Mouse (Mus musculus) midbrain, embryonic 14.5 days (tissue): Measurements from ENCODE around the gene Tinag. TPM values are rescaled to one million over a fixed set of nuclear protein-coding genes. Genes with fewer than 3 reads are reported as not detected.

Experiments
- ATAC-seq: fragments of 200-750 bp; cut with Nextera tagmentation; 2 replicates; pipeline ENCODE4 v1.8.0; 2017; ENCODE audit warnings: moderate number of reproducible peaks, moderate library complexity; ENCODE audit not compliant: low FRiP score, low TSS enrichment
- DNase-seq: peaks from one replicate; pipeline ENCODE4 v3.0.0-alpha.2; 2015
- H3K27ac ChIP-seq: fragments of 300-500 bp; sonication (generic); replicated peaks from 2 replicates; pipeline ENCODE4 v1.5.1; 2014; ENCODE audit warnings: mild to moderate bottlenecking, low read depth, low read length, moderate library complexity
- H3K27me3 ChIP-seq: fragments of 300-500 bp; sonication (generic); 2 replicates; pipeline ENCODE4 v1.6.1; 2014; ENCODE audit warnings: low read length, control low read depth, mixed read lengths; ENCODE audit not compliant: control insufficient read depth, insufficient read depth
- H3K36me3 ChIP-seq: fragments of 300-500 bp; sonication (generic); 2 replicates; pipeline ENCODE4 v1.6.1; 2014; ENCODE audit warnings: low read length, control low read depth; ENCODE audit not compliant: control insufficient read depth, insufficient read depth
- H3K4me1 ChIP-seq: fragments of 300-500 bp; sonication (generic); 2 replicates; pipeline ENCODE4 v1.6.1; 2014; ENCODE audit warnings: mild to moderate bottlenecking, antibody characterized with exemption, low read length, control low read depth; ENCODE audit not compliant: control insufficient read depth, insufficient read depth
- H3K4me2 ChIP-seq: fragments of 300-500 bp; sonication (generic); 2 replicates; pipeline ENCODE4 v1.6.1; 2014; ENCODE audit warnings: mild to moderate bottlenecking, low read length, moderate library complexity
- H3K4me3 ChIP-seq: fragments of 300-500 bp; sonication (generic); replicated peaks from 2 replicates; pipeline ENCODE4 v1.5.1; 2014; ENCODE audit warnings: low read depth, low read length
- H3K9ac ChIP-seq: fragments of 300-500 bp; sonication (generic); replicated peaks from 2 replicates; pipeline ENCODE4 v1.6.1; 2014; ENCODE audit warnings: mild to moderate bottlenecking, low read length, moderate library complexity
- H3K9me3 ChIP-seq: fragments of 300-500 bp; sonication (generic); 2 replicates; pipeline ENCODE4 v1.6.1; 2016; ENCODE audit warnings: low read length, control low read depth, mixed read lengths; ENCODE audit not compliant: control insufficient read depth
- WGBS: fragments of 180-500 bp; shearing (Covaris S2); extraction: QIAGEN DNeasy Blood & Tissue Kit; methylation state at CpG from one replicate; pipeline ENCODE4 v1.1.7; 2014; 5-methylcytosine and 5-hydroxymethylcytosine counted together
- polyA plus RNA-seq: library from polyadenylated mRNA; unstranded; fragments of >200 nt; fragmentation: Nextera tagmentation; extraction: Ambion mirVana; gene quantifications from 2 replicates; pipeline ENCODE4 v1.2.1, GENCODE M21; 2014

Gene Tinag
- polyA plus RNA-seq, 1 experiment from 2014 or later: not detected

GRCm38 (mm10) chr9:77032430-77033154, 13.0 kb downstream of the Tinag start:
- WGBS: 82% methylated on average over 9 of the region's 9 CpGs
- Histone ChIP-seq H3K9me3 (no peaks in the 10 kb centered on the region), H3K27ac (no peak overlapping the region), H3K9ac (no peak overlapping the region), H3K4me1 (no peaks in the 10 kb centered on the region), H3K27me3 (no peaks in the 10 kb centered on the region), H3K4me2 (no peak overlapping the region), H3K36me3 (no peaks in the 10 kb centered on the region), H3K4me3 (no peak overlapping the region)
- DNase-seq: no peak
- ATAC-seq: no peak

GRCm38 (mm10) chr9:77025271-77025670, 20.3 kb downstream of the Tinag start:
- no peak overlapping the region for H3K27ac ChIP-seq
- no peak overlapping the region for H3K4me3 ChIP-seq
- no peak overlapping the region for H3K9ac ChIP-seq
- no peaks in the 10 kb centered on the region for H3K9me3 ChIP-seq
- 74% methylated on average over 2 of the region's 2 CpGs for WGBS
- DNase-seq: no peak
- ATAC-seq: no peak
- no peaks in the 10 kb centered on the region for H3K4me1 ChIP-seq
- H3K27me3 ChIP-seq: no peaks in the 10 kb centered on the region
- no peak overlapping the region for H3K4me2 ChIP-seq
- no peaks in the 10 kb centered on the region for H3K36me3 ChIP-seq

GRCm38 (mm10) chr9:77018935-77019334, 26.7 kb downstream of the Tinag start:
- WGBS: 77% methylated on average over 4 of the region's 4 CpGs

GRCm38 (mm10) chr9:76996021-76996420, 49.6 kb downstream of the Tinag start:
- no peak for DNase-seq
- Histone ChIP-seq H3K4me2 (no peak overlapping the region), H3K9me3 (no peaks in the 10 kb centered on the region), H3K9ac (no peak overlapping the region), H3K27me3 (no peaks in the 10 kb centered on the region), H3K4me1 (no peaks in the 10 kb centered on the region), H3K4me3 (no peak overlapping the region), H3K27ac (no peak overlapping the region), H3K36me3 (no peaks in the 10 kb centered on the region)
- WGBS: 95% methylated on average over 1 of the region's 1 CpGs
- ATAC-seq: no peak

More at GRCm38 (mm10) chr9:77018935-77019334, 26.7 kb downstream of the Tinag start:
- Histone ChIP-seq H3K27ac (no peak overlapping the region), H3K4me2 (no peak overlapping the region), H3K9me3 (no peaks in the 10 kb centered on the region), H3K27me3 (no peaks in the 10 kb centered on the region), H3K4me1 (no peaks in the 10 kb centered on the region), H3K36me3 (no peaks in the 10 kb centered on the region), H3K9ac (no peak overlapping the region), H3K4me3 (no peak overlapping the region)
- no peak for ATAC-seq
- no peak for DNase-seq

GRCm38 (mm10) chr9:76989946-76990345, 55.6 kb downstream of the Tinag start:
- DNase-seq (no peak), ATAC-seq (no peak)
- Histone ChIP-seq H3K4me1 (no peaks in the 10 kb centered on the region), H3K27me3 (no peaks in the 10 kb centered on the region), H3K4me2 (no peak overlapping the region), H3K4me3 (no peak overlapping the region), H3K9me3 (no peaks in the 10 kb centered on the region), H3K27ac (no peak overlapping the region), H3K36me3 (no peaks in the 10 kb centered on the region), H3K9ac (no peak overlapping the region)

GRCm38 (mm10) chr9:76934813-76935212, 110.8 kb downstream of the Tinag start:
- WGBS: 96% methylated on average over 1 of the region's 1 CpGs
- Histone ChIP-seq H3K27ac (no peak overlapping the region), H3K27me3 (no peaks in the 10 kb centered on the region), H3K4me2 (no peak overlapping the region), H3K9me3 (no peaks in the 10 kb centered on the region), H3K4me1 (no peaks in the 10 kb centered on the region), H3K9ac (no peak overlapping the region), H3K36me3 (no peaks in the 10 kb centered on the region), H3K4me3 (no peak overlapping the region)
- DNase-seq (no peak), ATAC-seq (no peak)

- no peak overlapping the region for H3K4me2 ChIP-seq
- no peaks in the 10 kb centered on the region for H3K9me3 ChIP-seq
- H3K27ac ChIP-seq: no peak overlapping the region
- WGBS: 86% methylated on average over 5 of the region's 5 CpGs
- no peaks in the 10 kb centered on the region for H3K36me3 ChIP-seq
- H3K4me3 ChIP-seq: no peak overlapping the region
- H3K9ac ChIP-seq: no peak overlapping the region
- H3K27me3 ChIP-seq: no peaks in the 10 kb centered on the region
- ATAC-seq: no peak
- H3K4me1 ChIP-seq: no peaks in the 10 kb centered on the region
- no peak for DNase-seq
Observed at GRCm38 (mm10) chr9:76915093-76915661, 130.4 kb downstream of the Tinag start.
